Mouse (Mus musculus) lung, postnatal 36 days (tissue): ENCODE measurements around the gene Sinhcaf.
A peak's percentile ranks its signal among the peaks of the same experiment; 100 is the strongest.
"Not testable (repeated sequence)": the region's sequence is repeated elsewhere in the genome, so short reads cannot be mapped to it uniquely, and the experiment has no call there.

Experiments
- DNase-seq: peaks from one replicate; pipeline ENCODE4 v3.0.0; 2022; ENCODE audit warnings: mixed read lengths

The Sinhcaf gene

DNA sequence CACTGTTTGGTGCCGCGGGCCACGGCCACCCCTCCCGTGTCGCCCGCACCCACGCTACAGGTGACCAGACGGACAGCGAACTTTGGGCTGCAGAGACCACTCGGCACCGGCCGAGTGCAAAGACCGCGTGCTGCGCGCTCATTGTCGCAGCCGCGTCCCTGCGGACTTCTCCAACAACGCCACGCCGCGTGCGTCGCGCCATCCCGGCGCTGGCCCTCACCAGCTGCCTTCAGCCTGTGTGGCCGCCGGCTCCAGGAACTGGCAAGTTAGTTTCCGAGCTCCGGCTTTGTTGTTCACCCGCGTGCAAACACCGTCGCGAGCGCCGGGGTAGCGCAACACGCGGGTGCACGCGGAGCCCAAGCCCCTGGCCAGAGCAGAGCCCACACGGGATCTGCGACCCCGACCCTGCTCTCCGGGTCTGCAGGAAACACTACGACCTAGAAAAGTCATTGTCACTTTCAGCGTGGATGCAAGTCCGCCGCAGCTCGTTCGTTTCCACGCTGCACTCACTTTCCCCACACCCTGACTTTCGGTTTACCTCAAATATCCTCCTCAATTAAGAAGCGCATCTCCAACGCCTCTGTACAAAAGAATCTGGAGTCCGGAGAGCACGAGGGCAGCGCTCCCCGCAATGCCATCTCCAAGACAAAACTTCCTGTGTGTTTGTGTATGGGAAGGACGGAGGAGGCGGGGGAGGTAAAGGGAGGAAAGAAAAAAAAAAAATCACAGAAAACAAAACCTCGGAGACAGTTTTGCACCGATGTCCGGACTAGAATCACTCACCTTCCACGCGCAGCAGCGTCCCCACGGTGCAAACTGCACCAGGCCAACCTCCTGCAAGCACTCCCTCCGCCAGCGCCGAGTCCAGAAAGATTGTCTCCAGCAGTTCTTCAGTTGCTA lies 508 bp downstream of the Sinhcaf start:
- DNase-seq: peak; percentile 33

DNA sequence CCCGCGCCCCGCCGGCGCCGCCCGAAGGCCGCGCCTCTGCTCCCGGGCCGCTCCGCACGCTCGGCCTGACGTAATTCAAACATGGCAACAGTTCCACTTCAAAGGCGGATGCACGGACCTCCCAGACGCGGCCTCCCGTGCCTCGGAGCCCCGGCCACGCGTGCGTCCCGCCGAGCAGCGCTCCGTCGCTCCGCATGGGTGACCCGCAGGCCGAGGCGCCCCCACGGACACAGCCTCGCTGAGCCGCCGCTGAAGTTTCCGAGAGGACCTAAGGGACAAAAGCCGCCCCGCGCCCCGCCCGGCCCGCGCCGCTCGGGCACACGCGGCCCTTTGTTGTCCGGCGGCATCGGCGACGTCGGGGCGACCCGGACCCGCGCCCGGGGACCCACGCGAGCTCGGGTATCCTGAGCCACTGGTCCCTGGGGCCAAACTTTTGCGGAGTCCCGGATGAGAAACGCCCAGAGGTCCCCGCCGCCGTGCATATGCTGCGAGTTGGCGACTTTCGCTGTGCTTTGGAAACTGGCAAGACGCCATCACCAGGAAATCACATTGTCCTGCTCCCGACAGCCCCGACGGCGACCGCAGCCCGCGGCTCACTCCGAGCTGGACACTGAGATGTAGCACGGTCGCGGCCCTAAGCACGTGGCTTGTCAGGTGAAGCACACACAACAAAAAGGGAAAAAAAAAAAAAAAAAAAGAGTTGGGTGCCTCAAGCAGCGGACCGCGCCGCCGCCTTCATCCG lies 1.3 kb downstream of the Sinhcaf start:
- peak; percentile 76 for DNase-seq

DNA sequence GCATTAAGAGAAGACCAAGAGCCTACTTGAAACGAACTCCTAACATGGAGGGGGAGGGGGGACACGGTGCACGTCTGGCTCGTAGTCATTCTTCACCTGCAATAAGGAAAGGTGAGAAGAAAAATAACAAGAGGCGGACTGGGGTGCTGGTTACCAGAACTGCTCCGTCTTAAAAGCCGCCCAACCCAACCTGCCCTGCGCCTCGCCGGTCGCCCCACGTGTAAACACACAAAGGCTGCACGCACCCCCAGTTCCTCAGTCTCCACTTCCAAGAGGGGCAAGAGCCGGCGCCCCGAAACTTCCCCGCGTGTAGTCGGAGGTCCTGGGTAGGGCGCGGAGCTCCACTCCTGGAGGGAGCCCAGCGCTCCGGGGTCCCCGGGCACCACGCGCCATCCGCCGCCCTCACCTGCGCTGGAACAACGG lies 1.9 kb downstream of the Sinhcaf start:
- no peak for DNase-seq

DNA sequence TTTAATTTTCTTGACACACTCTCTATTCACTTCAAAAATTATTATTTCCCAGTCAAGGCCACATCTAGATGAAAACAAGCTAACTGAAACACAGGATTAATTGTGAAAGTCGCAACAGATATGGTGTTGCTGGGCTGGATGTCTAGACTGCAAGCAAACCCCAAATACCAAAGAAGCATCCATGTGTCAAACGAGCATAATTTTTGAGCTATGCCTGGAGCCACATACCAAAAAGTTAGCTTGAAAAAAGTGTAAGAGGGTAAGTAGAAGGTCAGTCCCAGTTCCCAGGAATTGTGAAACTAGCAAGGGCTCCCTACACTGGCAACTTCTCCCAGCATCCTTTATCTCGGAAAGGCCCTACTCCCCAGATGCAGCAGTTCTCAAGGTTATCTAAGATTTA lies 2.6 kb downstream of the Sinhcaf start:
- DNase-seq: no peak

DNA sequence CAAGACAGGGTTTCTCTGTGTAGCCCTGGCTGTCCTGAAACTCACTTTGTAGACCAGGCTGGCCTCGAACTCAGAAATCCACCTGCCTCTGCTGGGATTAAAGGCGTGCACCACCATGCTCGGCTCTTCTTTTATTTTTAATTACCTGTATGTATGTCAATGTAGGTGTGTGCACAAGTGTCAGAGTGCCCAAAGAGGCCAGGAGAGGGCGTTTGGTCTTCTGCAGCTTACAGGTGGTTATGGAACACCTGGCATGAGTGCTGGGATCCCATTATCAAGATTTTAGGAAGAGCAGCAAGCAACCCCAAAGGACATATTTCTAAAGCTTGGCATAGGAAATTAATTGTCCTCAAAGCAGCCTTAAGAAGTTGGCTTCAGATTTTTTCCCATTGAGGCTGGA lies 3.9 kb downstream of the Sinhcaf start:
- DNase-seq: no peak

DNA sequence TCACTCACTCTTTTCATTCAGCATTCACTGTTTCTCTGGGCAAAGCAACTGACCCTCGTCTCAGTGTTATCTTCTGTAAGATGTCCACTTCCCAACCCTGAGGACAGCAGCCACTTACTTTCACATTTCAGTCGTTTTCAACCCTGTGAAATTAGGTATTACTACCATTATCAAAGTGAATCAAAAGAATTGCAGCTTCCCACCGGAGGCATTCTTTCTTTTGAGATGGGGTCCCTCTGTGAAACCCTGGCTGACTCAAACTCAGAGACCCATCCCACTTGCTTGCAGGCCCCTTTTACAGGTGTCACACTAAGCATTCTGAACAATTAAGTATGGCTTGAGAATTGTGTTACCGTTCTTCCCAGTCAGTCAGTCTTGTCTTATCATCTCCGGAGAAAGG lies 4.4 kb downstream of the Sinhcaf start:
- DNase-seq: no peak

DNA sequence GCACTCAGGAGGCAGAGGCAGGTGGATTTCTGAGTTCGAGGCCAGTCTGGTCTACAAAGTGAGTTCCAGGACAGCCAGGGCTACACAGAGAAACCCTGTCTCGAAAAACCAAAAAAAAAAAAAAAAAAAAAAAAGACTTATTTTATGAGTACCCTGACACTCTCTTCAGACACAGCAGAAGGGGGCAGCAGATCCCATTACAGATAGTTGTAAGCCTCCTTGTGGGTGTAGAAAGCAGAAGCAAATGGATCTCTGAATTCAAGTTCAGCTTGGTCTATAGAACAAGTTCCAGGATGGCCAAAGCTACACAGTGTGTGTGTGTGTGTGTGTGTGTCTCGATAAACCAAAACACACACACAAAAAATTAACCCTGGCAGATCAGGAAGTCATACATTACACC lies 5.9 kb downstream of the Sinhcaf start:
- peak; percentile 40 for DNase-seq

DNA sequence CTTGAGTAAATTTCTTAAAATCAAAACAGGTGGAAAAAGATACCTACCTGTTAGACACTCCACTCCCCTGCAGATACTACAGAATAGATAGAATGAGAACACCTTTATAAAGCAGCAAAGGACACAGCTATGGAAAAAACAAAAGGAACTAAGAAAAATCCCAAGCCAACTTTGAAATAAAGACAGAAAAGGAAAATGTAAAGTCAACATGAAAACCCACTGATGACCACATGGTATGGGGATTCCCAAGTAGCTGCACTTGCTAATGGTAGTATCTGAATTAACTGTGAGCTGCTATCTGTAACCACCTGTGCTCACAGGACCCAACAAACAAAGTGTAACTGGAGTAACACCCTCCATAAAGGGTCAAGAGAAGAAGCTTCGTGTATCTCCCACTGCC lies 8.6 kb downstream of the Sinhcaf start:
- no peak for DNase-seq

DNA sequence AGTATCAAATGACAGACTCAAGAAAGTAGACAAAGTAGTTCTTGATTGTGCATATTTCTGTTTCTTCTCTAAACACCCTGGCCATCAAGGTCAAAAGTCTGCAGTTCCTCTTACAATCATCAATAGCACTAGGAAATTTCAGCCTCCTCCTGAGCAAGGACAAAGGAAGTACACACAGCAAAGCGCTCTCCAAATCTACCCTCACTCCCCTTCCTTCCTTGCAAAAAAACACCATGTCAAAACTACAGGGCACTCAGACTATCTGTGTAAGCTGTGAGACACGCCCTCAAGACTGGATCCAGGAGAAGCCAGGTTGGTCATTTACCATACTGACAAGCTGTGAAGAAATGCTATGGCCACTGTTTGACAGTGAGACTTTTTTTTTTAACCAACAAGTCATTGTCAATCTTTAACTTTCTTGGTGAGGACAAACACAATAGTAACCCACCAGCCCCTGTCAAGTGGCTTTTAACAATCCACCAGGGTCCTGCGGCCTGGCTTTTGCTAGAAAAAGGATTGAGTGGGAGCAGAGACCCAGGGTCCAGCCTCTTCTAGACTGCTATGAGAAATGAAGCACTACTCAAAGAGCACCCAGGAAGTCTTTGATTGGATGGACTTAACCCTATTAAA lies 11.2 kb downstream of the Sinhcaf start:
- no peak for DNase-seq

DNA sequence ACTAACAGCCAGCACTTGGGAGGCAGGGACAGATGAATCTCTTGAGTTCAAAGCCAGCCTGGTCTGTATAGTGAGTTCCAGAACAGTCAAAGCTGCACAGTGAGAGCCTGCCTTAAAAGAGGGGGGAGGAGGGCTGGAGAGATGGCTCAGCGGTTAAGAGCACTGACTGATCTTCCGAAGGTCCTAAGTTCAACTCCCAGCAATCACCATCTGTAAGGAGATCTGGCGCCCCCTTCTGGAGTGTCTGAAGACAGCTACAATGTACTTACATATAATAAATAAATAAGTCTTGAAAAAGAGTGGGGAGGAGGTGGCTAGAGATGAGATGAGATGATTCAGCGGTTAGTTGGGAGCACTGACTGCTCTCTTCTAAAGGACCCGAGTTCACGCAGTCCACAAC lies 15.0 kb downstream of the Sinhcaf start:
- peak; percentile 15 for DNase-seq

DNA sequence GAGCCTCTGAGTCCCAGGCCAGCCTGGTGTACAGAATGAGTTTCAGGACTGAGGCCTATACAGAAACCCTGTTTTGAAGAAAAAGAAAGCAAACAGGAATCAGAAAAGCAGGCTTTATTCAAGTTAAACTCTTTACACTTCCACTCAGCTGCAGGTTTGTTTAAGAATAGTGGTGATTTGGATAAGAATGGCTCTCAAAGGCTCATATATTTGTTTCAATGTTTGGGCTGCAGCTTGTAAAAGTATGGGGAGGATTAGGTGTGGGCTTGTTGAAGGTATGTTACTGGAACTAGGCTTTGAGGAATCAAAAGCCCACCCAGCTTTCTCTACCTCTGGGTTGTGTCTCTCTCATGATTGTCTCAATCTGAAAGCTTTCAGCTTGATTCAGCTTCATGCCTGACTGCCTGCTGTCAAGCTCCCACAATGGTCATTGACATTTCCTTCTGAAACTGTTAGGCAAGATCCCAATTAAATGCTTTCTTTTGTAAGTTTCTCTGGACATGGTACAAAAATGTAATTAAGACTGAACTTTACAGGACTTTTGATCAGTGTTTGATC lies 27.3 kb downstream of the Sinhcaf start:
- DNase-seq: no peak

DNA sequence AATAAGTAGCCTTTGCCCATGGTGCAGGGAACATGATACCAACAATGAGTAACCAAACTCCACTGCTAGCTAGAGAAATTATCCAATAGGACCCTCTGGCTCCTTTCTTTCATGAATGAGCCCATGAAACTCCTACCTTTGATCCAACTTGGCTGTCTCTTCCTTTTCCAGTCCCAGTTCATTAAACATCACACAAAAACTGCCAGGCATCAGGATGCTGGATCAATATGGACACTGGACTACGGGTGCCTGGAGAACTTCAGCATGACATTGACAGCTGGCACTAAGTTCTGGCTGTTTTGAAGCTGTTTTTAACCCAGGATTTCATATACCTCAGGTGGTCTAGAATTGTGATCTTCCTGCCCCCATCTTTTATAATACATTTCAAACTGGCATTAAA lies 28.6 kb downstream of the Sinhcaf start:
- no peak for DNase-seq

DNA sequence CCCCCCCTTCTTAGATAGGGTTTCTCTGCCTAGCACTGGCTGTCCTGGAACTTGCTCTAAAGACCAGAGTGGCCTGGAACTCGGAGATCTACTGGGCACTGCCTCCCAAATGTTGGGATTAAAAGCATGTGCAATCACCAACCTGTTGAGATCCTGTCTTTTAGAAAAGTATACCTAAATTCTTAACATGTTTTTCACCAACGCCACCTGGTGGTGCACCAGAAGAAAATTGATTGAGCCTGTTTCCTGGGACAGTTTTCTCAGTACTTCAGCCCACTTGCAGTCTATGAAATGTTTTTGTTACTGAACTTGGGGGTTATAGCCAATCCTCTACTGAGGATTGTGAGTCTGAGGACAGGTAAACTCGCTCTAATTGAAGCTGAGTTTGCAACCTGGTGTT lies 29.4 kb downstream of the Sinhcaf start:
- DNase-seq: no peak

DNA sequence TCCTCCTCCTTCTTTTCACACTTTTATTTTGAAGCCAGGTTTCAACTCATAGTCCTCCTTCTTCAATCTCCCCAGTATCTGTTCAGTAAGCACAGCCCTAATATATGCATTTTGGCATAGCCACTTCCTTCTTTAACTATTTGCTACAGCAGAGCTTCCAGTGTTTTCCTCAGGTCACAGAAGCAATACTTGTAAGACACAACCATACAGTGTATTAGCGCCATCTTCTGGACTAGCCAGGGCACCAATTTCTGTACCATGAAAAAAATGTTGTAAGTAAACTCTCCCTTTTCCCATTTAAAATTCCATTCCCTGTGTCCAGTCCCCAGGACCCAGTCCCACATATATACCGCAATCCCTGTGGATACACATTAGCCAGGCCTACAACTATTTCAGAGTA lies 32.3 kb downstream of the Sinhcaf start:
- peak; percentile 78 for DNase-seq

DNA sequence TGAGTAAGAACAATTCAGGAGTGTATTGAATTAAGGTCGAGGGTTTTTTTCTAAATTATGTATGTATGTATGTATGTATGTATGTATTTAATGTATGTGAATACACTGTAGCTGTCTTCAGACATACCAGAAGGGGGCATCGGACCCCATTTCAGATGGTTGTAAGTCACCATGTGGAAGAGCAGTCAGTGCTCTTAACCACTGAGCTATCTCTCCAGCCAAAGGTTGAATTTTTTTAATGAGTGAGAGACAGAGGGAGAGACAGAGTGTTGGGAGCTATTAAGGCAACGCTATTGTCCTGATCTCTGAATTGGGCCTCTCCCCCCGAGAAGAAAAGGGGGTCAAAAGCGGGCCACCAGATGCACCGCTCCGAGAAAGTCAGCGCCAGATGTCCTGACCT lies 34.4 kb downstream of the Sinhcaf start:
- DNase-seq: not testable (repeated sequence)

DNA sequence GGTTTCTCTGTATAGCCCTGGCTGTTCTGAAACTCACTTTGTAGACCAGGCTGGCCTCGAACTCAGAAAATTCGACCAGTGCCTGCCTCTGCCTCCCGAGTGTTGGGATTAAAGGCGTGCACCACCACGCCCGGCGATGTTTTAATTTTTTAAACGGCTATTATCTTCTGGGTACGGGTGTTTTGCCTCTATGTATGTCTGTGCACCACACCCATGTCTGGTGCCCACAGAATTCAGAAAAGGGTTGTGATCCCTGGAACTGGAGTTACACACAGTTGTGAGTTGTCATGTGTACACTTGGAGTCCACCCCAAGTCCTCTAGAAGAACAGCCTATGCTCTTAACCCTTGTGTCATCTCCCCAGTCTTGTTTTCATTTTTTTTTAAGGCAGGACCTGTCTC lies 39.3 kb downstream of the Sinhcaf start:
- no peak for DNase-seq

DNA sequence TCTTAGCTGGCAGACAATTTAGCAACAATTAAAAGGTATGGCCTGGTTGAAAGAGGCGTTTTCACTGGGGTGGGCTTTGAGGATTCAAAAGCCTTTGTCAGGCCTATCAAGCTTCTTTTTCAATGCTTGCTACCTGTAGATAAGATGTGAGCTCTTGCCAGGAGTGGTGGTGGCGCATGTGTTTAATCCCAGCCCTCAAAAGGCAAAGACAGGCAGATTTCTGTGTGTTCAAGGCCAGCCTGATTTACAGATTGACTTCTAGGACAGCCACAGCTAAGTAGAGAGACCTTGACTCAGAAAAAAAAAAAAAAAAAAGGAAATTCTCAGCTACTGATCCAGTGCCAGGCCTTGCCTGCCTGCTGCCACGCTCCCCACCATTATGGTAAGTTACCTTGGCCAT lies 43.5 kb downstream of the Sinhcaf start:
- DNase-seq: no peak

DNA sequence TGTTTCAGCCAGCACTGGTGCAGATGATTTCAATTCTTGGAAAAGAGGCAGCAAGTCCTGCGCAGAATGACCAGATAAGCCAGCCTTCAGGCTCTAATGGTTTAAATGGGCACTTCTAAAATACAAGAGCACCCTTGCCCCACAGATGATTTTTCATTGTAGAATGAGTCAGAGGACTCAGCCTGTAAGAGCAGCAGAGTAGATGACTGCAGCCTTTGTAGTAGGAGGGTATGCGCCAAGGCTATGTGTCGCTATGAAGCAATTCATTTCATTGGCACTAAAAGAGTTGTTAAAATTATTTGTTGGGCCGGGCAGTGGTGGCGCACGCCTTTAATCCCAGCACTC lies 49.8 kb downstream of the Sinhcaf start:
- DNase-seq: no peak

DNA sequence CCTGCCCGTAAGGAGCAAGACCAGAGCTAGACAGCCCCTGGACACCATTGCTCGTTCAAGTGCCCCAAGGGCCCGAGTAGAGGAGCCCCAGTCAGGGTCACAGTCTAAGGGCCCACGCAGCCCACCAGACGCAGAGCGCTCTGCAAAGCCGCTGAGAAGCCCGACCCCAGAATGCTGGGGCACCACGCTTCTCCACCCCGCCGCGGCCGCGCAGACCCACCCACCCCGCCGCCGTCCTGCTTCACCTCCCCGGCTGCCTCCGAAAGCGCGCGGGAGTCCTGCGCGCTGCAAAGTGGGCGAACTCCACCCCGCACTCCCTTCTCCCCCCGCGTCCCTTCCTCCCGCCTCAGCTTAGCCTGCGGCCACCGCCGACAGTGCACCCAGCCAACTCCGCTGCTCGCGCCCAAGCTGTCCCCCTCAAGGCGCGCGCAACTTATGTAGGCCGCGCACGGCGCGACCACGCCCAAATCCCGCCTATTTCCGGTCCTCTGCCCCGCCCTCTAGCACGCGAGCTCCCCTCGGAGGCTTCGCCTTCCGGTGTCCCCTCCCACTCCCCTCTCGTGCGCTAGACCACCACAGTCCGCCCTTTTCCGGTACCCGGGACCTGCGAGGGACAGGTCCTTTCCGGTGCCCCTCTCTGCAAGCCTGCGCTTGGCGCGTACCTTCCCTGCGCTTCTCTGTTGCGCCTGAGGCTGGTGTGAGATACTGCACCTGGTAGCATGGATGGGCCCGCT lies 50.3 kb downstream of the Sinhcaf start, which contains the start of gene Caprin2:
Caprin2 (minus strand) TSS at position 465 of the 734 bp plus-strand sequence.
- peak; percentile 91 for DNase-seq

DNA sequence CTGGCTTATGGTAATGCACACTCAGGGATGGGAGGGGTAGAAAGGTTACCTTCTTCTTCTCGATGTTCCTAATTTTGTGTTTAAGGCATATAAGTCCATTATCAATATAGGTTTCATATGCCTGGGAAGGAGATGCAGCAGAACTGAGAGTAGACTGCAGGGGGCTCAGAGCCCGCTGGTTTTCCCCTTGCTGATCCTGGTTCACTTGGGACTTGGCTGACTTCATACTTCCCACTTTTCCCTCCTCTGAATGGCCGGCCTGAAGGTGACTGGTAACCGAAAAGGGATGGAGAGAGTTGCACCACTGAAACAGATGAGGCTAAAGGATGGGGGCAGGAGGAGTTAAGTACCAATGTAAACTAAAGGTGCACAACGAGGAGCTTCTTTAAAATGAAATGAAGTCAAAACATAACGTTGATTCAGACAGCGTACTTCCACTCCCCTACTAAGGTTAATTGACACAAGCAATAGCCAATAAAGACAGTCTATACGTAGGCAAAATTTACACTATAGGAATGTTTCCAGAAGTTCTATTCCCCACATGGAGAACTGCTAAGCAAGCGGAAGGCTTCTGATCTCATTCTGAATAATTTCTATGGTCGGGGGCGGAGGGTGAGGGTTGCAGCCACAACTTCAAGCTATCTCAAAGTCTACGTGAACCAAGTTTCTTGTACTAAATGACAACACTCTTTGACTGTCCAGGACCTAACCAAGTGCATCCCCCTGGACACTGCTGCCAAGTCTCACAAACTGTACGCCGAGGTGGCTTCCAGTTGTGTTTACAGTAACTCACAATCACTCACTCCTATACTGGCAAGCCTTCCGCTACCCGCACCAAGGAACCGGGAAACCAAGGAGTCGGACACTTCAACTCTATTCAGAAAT lies 51.1 kb downstream of the Sinhcaf start:
- DNase-seq: peak; percentile 17

DNA sequence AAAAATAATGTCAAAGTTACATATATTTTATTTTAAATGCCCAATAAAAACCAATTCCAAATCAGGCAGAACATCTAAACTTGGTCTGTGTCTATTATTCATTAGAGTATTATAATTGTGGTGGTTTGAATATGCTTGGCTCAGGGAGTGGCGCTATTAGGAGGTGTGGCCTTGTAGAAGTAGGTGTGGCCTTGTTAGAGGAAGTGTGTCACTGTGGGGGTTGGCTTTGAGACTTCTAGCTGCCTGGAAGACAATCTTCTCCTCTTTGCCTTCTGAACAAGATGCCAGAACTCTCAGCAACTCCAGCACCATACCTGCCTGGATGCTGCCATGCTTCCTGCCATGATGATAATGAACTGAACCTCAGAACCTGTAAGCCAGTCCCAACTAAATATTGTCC lies 72.4 kb downstream of the Sinhcaf start:
- DNase-seq: no peak
